Mouse (Mus musculus) adrenal gland, adult (tissue): Measurements from ENCODE around the gene Pcdh7.

Source experiments
- DNase-seq, 2 experiments: peaks; one replicate each; pipeline ENCODE4 v3.0.0; 2022 to 2023; ENCODE audit warnings: low spot score in 1 of 2; ENCODE audit not compliant: inconsistent age in 2 of 2

The Pcdh7 gene

GRCm38 (mm10) chr5:57745879-57746278 lies 28.1 kb downstream of the Pcdh7 start:
- no peak for DNase-seq

- DNase-seq: no peak
Measured at GRCm38 (mm10) chr5:57750320-57750719, 32.6 kb downstream of the Pcdh7 start.

DNA sequence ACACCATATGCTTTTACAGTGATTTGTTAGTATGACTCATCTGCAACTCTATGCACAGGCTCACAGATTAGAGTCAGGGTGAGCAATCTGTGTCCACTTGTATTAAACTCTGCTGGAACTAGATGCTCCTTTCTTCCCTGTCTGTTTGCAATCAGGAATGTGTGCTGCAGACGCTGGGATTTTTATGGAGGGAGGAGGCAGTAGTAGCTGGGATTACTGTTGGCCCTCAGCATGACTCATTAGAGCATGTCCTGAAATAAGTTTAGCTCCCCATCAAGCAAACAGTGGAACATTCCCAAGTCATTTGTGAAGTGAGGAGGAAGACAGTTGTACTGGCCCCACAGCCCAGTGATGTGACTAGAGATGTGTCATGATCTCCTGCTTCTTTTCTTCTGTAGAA lies 38.0 kb downstream of the Pcdh7 start:
- DNase-seq: no peak

DNA sequence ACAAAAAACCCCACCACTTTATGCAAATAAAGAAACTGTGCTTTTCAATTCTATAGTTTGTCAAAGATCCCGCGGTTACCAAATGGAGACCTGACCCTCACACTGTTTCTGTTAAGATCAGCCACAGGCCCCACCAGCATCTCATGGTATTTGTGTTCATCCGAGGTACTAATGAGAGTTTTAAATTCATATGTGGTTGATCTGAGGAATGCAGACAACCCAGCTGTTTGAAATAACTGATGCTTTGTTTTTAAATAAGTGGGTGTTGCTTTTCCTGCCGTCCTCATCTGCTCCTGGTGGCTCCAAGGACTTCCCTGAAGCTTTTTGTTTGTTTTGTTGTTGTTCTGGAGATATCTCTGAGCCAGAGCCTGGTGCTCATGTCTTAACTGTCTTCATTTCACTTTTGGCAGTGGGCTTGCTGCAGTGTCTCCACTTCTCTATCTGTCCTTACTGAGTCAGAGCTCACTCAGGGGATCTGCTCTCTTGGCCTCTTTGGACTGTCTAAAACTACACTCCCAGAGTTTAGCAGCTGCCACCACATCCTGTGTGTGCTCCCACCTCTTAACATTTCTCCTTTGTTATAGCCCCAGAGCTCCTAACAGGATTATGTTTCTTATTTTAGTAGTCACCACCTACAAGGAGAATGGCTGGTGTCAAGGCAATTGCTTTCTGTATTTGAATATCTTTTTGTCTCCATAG lies 39.1 kb downstream of the Pcdh7 start:
- no peak for DNase-seq

DNA sequence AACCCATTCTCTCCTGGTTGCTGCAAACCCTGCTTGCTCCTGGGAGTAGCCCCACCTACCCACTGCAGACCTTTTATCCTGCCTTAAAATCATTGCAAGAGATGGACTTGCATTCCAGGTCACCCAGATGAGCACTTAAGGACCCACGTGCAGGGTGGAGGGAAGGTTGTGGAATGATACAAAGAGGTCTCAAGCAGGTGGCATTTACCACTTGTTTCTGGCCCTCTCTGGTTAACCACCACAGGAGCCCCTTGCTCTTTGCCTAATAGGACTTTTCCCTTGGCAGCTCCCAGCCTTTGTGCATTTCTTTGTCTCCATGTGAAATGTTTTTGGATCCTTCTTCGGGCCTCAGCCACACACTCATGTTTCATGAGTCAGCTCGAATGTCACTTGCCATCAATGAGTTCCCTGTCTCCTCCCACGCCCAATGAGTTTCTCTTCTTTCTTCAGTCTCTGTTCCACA lies 39.7 kb downstream of the Pcdh7 start:
- no peak for DNase-seq

- DNase-seq: no peak
Measured at GRCm38 (mm10) chr5:57758968-57759367, 41.2 kb downstream of the Pcdh7 start.

DNA sequence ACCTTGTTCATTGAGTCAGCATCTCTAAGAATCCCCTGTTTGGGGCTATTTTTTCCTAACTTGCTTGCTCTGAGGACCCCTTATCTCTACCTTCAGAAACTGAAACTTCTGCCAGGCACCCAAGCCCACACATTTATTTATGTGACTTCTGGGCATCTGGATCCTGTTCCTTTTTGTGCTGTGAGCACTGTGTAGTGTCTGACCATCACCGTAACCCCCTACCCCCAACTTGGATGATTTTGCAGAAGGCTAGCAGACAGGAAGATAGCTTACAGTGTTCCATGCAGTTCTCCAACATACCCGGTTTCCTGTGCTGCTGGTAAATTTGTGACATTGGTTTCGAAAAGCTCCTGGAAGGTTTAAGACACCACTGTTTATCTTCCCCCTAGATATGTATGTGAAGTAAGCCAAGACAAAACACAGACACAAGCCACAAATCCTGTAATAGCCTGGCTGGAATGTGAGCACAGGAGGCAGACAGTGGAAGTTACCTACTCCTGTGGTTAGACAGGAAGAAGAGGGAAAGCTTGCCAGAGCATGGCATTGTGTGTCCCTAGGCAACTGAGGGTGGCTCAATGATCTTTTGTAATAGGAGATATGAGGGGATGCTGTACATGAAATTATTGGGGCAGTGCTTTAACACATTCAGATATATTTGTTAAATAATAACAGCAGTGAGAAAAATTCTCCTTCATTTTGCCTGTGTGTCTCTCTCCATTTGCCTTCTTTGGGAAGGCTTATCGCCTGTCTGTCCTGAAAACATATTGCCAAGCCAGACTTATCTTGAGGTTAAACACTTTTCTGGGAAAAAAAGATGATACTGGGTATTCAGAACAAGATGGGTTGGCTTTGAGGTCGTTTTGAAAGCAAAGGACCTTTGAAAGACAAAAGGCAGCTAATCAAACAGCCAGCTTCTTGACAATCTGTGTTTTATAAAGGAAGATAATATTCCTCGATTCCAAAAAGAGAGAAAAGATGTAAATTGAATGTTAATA lies 42.6 kb downstream of the Pcdh7 start:
- no peak for DNase-seq

- no peak for DNase-seq
Measured at GRCm38 (mm10) chr5:57765356-57765755, 47.6 kb downstream of the Pcdh7 start.

DNA sequence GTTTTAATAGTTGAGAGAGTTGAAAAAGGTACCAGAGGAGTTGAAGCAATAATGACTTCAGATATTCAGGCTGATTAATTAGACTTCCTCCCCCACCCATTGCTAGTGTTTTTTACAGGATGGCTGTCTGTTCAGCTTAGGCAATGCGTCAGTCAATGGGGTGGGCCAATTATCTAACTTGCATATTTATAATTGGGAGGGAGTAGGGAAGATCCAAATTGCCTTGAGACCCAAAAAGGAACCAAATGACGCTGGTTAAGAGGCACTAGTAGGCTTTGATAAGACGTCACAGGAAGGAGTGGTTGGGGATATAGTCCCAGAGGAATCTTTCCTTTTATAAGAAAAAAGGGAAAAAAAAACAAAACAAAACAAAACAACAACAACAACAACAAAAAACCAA lies 49.6 kb downstream of the Pcdh7 start:
- no peak for DNase-seq

GRCm38 (mm10) chr5:57768469-57769022 lies 50.8 kb downstream of the Pcdh7 start:
- DNase-seq: no peak

DNA sequence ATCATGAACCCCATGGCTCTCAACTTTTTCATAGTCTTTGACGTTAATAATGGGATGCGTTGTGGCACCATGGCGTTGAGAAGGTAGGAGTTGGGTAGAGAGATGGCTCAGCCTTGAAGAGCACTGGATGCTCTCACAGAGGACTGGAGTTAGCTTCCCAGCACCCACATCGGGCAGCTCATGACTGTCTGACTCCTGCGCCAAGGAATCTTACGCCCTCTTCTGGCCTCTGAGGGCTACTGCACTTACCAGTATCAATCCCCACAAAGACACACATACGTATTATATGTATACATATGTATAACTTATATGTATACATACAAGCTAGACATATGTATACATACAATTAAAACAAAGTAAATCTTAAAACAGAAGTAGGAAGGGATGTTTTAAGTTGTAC lies 51.9 kb downstream of the Pcdh7 start:
- DNase-seq: no peak

DNA sequence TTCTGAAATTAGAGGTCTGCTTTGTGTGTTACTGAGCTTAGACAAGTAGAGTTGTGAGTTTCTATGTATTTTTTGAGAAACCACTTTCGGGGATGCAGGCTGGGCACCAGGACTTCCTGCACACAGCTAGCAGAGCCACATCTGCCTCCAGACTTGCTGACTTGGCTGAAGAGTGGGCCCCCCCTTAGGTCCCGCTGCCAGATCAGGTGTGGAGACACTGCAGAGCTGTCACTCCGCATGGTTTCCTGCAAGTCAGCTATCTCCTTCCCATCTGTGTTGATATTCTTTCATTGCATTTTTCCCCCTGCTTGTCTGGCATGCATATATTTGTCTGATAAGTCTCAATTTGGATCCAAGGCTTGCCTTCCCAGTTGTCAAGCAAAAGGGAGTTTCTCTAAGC lies 52.6 kb downstream of the Pcdh7 start:
- no peak for DNase-seq

- DNase-seq: no peak
Measured at GRCm38 (mm10) chr5:57771122-57771521, 53.4 kb downstream of the Pcdh7 start.

DNA sequence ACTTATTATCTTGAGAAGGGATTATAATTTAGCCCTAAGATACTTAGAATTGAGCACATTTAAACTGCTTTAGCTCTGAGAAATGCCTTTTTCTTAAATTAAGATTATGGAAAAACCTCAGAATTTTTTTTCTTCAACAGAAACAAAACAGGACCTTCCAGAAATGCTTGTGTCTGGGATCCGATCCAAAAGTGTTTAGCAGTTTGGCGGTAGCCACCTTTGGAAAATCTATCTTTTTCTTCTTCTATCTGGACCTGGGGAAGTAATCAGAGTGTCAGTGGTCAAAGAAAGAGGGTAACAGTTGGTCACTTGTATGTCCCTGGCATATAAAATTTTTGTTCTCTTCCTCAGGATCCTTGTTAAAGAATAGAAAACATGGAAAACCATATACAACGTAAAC lies 54.9 kb downstream of the Pcdh7 start:
- DNase-seq: no peak

GRCm38 (mm10) chr5:57774496-57774895 lies 56.7 kb downstream of the Pcdh7 start:
- no peak for DNase-seq

DNA sequence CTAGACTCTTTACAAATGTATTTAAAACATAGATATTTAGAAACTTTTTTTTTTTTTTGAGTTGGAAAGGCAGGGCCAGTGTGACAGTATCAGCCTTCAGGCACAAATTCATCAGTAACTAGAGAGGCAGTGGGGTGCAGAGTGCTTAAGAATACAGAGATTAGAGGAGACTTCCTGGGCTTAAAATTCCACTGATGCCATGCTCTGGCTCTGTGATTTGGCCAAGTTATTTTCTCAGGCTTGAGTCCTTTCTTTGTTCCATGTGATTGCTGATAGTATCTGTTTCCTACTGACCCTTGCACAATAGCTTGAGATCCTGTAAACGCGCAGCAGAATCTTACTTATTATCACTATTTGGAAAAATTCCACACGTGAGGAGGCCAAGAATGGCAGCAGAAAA lies 60.3 kb downstream of the Pcdh7 start:
- DNase-seq: no peak

DNA sequence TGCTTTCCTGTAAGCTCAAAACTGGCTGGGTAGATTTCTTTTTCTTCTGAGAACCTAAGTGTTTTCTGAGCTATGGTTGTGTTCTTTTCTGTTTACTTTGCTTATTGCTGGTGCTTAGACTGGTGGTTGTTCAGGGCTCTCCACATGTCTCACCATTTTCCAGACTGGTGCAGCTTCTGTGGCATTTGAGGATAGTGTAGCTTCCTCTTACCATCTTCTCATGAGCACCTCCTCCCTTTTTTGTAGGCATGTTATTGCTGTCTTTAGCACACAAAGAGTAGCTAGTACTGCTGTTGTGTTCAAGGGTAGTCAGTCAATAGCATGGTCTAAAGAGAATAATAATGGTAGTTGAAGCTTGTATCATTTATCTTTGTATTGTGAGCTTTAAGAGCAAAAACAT lies 62.2 kb downstream of the Pcdh7 start:
- DNase-seq: no peak

DNA sequence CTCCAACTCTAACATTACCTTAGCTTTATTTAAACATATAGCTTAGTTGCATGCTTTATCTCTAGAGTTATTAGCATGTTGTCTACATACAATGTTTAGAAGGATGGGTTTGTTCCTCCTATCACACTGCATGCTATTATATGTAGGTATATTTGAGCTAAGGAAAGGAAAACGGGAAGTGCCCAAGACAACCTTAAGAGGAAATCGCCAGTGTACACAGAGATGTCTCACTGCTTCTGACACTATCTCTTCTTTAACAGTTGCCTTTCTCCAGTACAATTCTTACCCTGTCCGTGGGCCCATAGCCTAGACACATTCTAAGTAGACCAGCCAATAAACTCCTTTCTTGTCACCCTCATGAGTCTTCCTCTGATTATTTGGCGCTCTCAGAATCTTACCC lies 62.8 kb downstream of the Pcdh7 start:
- DNase-seq: no peak

DNA sequence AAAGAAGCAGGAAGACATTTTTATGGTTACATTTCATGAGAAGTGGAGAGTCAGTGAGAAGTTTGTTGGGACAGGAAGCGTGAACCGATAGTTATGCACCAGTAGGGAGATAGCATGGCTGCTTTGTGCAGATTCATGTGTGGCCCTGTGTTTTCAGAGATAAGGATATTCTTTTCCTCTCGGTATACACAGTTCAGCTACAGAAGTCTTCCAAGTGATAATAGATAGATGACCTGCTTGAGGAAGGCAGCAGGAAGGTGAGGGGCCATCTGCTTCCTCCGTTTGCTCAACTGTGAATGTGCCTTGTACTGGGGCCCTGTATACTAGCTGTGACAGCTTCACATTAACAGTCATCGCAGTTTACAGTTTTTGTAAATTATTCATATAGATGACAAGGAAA lies 64.2 kb downstream of the Pcdh7 start:
- no peak for DNase-seq

- DNase-seq: no peak
Measured at GRCm38 (mm10) chr5:57782546-57782945, 64.8 kb downstream of the Pcdh7 start.

DNA sequence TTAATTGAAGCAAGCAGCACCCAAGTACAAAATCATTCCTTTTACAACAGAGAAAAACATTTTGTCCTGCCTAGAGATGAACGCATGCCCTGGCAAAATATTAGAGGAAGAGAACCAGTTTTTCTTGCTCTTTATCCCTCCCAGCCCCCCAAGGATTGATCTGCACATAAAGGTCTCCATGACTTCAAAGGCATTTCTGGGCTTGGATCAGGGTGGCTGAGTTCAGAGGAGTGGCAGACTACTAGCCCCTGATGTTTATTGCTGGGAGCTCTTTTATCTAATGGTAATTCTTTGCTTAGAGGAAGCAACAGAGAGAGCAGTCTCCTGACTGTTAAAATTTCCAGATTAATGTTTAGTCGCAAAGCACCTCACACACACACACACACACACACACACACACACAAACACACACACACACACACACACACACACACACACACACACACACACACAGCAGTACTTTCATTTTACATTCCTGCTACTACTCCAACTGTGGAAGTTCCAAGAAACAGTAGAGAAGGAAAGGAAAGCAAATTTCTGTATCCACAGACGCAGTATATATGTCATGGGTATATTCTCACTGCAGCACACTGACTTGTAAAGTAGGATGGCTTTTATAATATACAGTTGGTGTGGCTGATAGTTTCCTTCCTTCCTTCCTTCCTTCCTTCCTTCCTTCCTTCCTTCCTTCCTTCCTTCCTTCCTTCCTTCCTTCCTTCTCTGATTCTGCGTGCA lies 71.2 kb downstream of the Pcdh7 start:
- DNase-seq: no peak
